Mouse (Mus musculus): ENCODE data around the gene Naa15. TPM values are rescaled to one million over a fixed set of nuclear protein-coding genes. Genes with fewer than 3 reads are reported as not detected.

Naa15 gene
- polyA plus RNA-seq, 1 experiment from 2014 or later: 12.7 TPM

DNA sequence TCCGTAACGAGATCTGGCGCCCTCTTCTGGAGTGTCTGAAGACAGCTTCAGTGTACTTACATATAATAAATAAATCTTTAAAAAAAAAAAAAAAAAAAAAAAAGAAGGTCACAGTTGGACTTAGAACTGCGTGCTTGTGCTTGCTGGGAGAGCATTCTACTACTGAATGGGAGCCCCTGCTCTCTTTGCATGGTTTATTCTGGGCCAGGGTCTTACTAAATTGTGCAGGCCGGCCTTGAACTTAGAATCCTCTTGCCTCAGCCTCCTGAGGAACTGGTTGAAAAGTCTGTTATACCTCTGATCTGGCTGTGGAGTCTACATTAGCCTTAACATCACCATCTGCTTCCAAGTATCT lies 34.3 kb upstream of the Naa15 start:
- no peak for DNase-seq (ENCODE audit: low spot score)
- Histone ChIP-seq H3K4me3 (ENCODE audit: low read depth, low read length) (no peak overlapping the region), H3K27ac (ENCODE audit: low read length) (no peak overlapping the region), H3K27me3 (replicated peaks; ENCODE audit: insufficient read depth, low read length) (no peaks in the 10 kb centered on the region), H3K9ac (replicated peaks; ENCODE audit: low read depth) (no peak overlapping the region), H3K36me3 (ENCODE audit: insufficient read depth, low read length) (no peaks in the 10 kb centered on the region), H3K4me1 (ENCODE audit: insufficient read depth, low read depth, low read length) (0 out of 2 replicates have a peak, but pooled peaks cover 4% of the 10 kb centered on the region), H3K4me2 (replicated peaks; ENCODE audit: low read depth, low read length) (no peak overlapping the region), H3K9me3 (ENCODE audit: low read length) (no peaks in the 10 kb centered on the region)
- WGBS: 73% methylated on average over 2 of the region's 5 CpGs
- peak; percentile 0; the same call in 1 of the 2 replicates for TF ChIP-seq CTCF (IDR thresholded peaks at IDR 0.05)
- no peak for TF ChIP-seq EP300 (IDR thresholded peaks at IDR 0.05)
- ATAC-seq: peak; percentile 41; the same call in 1 of the 2 replicates

DNA sequence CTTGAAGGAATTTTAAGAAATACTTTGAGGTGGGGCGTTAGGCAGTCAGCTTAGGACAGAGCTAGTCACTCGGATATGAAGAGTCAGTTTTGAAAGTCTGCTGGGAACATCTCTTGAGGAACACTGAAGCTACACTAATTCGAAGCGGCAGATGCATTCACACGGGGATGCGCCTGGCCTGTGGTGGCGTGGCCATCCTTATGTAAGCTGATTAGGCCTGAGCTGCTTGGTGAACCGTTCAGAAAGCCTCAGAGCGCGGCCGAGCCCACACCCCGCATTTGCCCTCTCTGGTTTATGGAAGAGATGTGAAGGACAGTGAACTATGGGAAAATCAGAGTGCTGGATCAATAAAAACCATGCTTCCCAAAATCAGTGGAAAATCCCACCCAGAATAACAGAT lies 31.5 kb upstream of the Naa15 start:
- no peak overlapping the region for H3K4me2 ChIP-seq (replicated peaks; ENCODE audit: low read depth, low read length)
- H3K27ac ChIP-seq (ENCODE audit: low read length): no peak overlapping the region
- ATAC-seq: no peak
- H3K36me3 ChIP-seq (ENCODE audit: insufficient read depth, low read length): no peaks in the 10 kb centered on the region
- H3K4me1 ChIP-seq (ENCODE audit: insufficient read depth, low read depth, low read length): 0 out of 2 replicates have a peak, but pooled peaks cover 2% of the 10 kb centered on the region
- no peaks in the 10 kb centered on the region for H3K9me3 ChIP-seq (ENCODE audit: low read length)
- no peak for DNase-seq (ENCODE audit: low spot score)
- H3K27me3 ChIP-seq (replicated peaks; ENCODE audit: insufficient read depth, low read length): no peaks in the 10 kb centered on the region
- no peak overlapping the region for H3K9ac ChIP-seq (replicated peaks; ENCODE audit: low read depth)
- 77% methylated on average over 12 of the region's 12 CpGs for WGBS
- H3K4me3 ChIP-seq (ENCODE audit: low read depth, low read length): no peak overlapping the region
- TF ChIP-seq EP300 (IDR thresholded peaks at IDR 0.05) (no peak), CTCF (IDR thresholded peaks at IDR 0.05) (no peak)

DNA sequence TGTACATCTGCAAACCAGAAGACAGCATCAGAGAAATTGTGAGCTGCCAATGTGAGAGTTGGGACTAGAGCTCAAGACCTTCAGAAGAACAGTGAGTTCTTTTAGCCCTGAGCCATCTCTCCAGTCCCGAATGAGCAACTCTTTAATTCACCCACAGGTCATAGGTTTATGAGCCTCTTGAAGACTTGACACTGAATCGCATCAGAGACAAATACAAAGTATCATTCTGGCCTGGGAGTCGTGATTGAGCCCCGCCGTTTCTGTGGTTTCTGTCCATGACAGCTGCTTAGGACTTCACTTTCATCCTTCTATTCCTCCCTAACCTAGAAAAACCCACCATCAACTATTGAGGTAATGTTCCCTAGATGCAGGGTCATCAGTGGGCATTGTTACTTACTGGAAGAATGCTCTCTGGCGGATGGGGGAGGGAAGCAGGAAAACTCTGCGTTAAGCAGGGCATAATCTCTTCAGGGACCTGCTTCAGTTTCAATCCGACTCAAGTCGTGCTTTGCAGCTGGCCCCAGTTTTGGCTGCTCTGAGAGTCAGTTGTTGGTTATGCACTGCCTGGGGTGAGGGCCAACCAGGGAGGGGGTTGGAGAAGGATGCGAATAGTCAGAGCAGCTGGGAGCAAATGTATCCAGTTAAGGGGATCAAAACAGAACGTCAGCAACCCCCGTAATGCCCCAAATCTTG lies 28.4 kb upstream of the Naa15 start:
- DNase-seq (ENCODE audit: low spot score) (no peak), ATAC-seq (no peak)
- Histone ChIP-seq H3K4me3 (ENCODE audit: low read depth, low read length) (no peak overlapping the region), H3K9ac (replicated peaks; ENCODE audit: low read depth) (no peak overlapping the region), H3K4me1 (ENCODE audit: insufficient read depth, low read depth, low read length) (no peaks in the 10 kb centered on the region), H3K36me3 (ENCODE audit: insufficient read depth, low read length) (no peaks in the 10 kb centered on the region), H3K9me3 (ENCODE audit: low read length) (no peaks in the 10 kb centered on the region), H3K27ac (ENCODE audit: low read length) (no peak overlapping the region), H3K4me2 (replicated peaks; ENCODE audit: low read depth, low read length) (no peak overlapping the region), H3K27me3 (replicated peaks; ENCODE audit: insufficient read depth, low read length) (no peaks in the 10 kb centered on the region)
- TF ChIP-seq CTCF (IDR thresholded peaks at IDR 0.05) (no peak), EP300 (IDR thresholded peaks at IDR 0.05) (no peak)
- WGBS: 53% methylated on average over 12 of the region's 12 CpGs

DNA sequence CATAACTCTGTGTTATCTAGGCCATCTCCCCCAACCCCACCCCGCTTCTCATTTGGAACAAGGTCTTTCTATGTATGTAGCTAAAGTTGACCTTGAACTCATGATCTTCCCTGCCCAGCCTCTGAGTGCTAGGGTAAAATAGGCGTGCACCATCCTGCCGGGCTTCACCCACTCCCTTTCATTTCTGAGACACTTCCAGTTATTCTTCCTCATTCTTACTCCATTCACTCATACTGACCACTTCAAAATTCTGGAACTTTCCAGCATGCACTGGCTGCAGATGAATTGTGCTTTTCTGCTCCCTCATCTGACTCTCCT lies 27.9 kb upstream of the Naa15 start:
- Histone ChIP-seq H3K27me3 (replicated peaks; ENCODE audit: insufficient read depth, low read length) (no peaks in the 10 kb centered on the region), H3K27ac (ENCODE audit: low read length) (no peak overlapping the region), H3K9me3 (ENCODE audit: low read length) (no peaks in the 10 kb centered on the region), H3K4me1 (ENCODE audit: insufficient read depth, low read depth, low read length) (no peaks in the 10 kb centered on the region), H3K36me3 (ENCODE audit: insufficient read depth, low read length) (no peaks in the 10 kb centered on the region), H3K4me2 (replicated peaks; ENCODE audit: low read depth, low read length) (no peak overlapping the region), H3K9ac (replicated peaks; ENCODE audit: low read depth) (no peak overlapping the region), H3K4me3 (ENCODE audit: low read depth, low read length) (no peak overlapping the region)
- DNase-seq (ENCODE audit: low spot score) (peak; percentile 27), ATAC-seq (peak; percentile 41; the same call in 1 of the 2 replicates)
- WGBS: 53% methylated on average over 3 of the region's 3 CpGs
- TF ChIP-seq CTCF (IDR thresholded peaks at IDR 0.05) (no peak), EP300 (IDR thresholded peaks at IDR 0.05) (no peak)

DNA sequence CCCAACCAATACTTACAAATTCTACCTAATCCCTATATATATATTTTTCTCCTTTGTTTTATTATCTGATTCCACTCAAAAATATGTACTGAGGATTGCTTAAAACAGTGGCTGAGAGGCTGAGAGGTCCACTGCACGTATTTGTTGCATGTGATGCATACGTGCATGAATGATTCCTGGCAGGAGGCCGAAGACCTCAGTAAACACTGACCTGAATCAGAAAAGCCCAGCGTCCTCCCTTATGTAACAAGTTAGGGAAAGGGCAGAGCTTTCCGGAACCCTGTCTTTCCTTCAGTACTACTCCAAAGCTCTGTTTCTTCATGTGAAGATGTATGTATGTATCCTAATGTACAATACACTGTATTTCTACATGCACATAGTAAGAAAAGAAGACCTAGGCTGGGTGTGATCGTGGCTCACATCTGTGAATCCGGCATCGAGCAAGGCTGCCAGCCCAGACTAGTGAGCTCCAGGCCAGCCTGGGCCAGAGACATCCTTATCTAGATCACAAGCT lies 27.0 kb upstream of the Naa15 start:
- no peak for TF ChIP-seq EP300 (IDR thresholded peaks at IDR 0.05)
- no peak for TF ChIP-seq CTCF (IDR thresholded peaks at IDR 0.05)
- no peak overlapping the region for H3K27ac ChIP-seq (ENCODE audit: low read length)
- no peaks in the 10 kb centered on the region for H3K36me3 ChIP-seq (ENCODE audit: insufficient read depth, low read length)
- no peak overlapping the region for H3K9ac ChIP-seq (replicated peaks; ENCODE audit: low read depth)
- no peaks in the 10 kb centered on the region for H3K9me3 ChIP-seq (ENCODE audit: low read length)
- no peak for ATAC-seq
- no peaks in the 10 kb centered on the region for H3K27me3 ChIP-seq (replicated peaks; ENCODE audit: insufficient read depth, low read length)
- H3K4me1 ChIP-seq (ENCODE audit: insufficient read depth, low read depth, low read length): no peaks in the 10 kb centered on the region
- no peak overlapping the region for H3K4me3 ChIP-seq (ENCODE audit: low read depth, low read length)
- no peak for DNase-seq (ENCODE audit: low spot score)
- WGBS: 61% methylated on average over 8 of the region's 8 CpGs
- no peak overlapping the region for H3K4me2 ChIP-seq (replicated peaks; ENCODE audit: low read depth, low read length)

DNA sequence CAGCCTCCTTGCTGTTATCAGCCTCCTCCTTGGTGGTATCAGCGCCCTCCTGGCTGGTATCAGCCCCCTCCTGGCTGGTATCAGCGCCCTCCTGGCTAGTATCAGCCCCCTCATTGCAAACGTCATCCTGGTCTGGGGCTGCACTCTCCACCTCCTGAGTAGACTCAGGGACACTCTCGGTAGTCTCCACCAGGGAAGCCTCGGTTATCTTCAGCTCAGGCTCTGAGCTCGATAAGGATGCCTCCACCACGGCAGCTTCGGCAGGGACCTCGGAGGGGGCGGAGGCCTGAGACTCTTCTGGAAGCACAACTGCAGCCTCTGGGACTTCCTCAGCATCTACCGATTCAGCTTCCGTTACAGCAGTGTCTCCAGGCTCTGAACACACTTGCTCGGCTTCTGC lies 26.0 kb upstream of the Naa15 start:
- Histone ChIP-seq H3K27ac (ENCODE audit: low read length) (no peak overlapping the region), H3K4me1 (ENCODE audit: insufficient read depth, low read depth, low read length) (no peaks in the 10 kb centered on the region), H3K4me3 (ENCODE audit: low read depth, low read length) (no peak overlapping the region), H3K36me3 (ENCODE audit: insufficient read depth, low read length) (no peaks in the 10 kb centered on the region), H3K9ac (replicated peaks; ENCODE audit: low read depth) (0 out of 2 replicates have a peak overlapping the region, but pooled peaks have one; percentile 23), H3K9me3 (ENCODE audit: low read length) (no peaks in the 10 kb centered on the region), H3K4me2 (replicated peaks; ENCODE audit: low read depth, low read length) (peak overlapping the region; percentile 36), H3K27me3 (replicated peaks; ENCODE audit: insufficient read depth, low read length) (no peaks in the 10 kb centered on the region)
- ATAC-seq: no peak
- 4% methylated on average over 13 of the region's 13 CpGs for WGBS
- no peak for TF ChIP-seq EP300 (IDR thresholded peaks at IDR 0.05)
- TF ChIP-seq CTCF (IDR thresholded peaks at IDR 0.05): no peak
- DNase-seq (ENCODE audit: low spot score): no peak
